Mouse (Mus musculus) neural tube, embryonic 12.5 days (tissue): ENCODE data around the gene Ripor3. TPM values are rescaled to one million over a fixed set of nuclear protein-coding genes. Genes with fewer than 3 reads are reported as not detected.
A peak's percentile ranks its signal among the peaks of the same experiment; 100 is the strongest.

Experiments used
- ATAC-seq: fragments of 200-750 bp; cut with Nextera tagmentation; 2 replicates; pipeline ENCODE4 v1.8.0; 2017; ENCODE audit warnings: low read depth, mild to moderate bottlenecking, moderate TSS enrichment, moderate library complexity; ENCODE audit not compliant: low FRiP score
- H3K27ac ChIP-seq: fragments of 300-500 bp; sonication (generic); 2 replicates; pipeline ENCODE4 v1.5.1; 2016
- H3K27me3 ChIP-seq: fragments of 300-500 bp; sonication (generic); replicated peaks from 2 replicates; pipeline ENCODE4 v1.6.1; 2016; ENCODE audit warnings: mild to moderate bottlenecking
- H3K36me3 ChIP-seq: fragments of 300-500 bp; sonication (generic); 2 replicates; pipeline ENCODE4 v1.6.1; 2016; ENCODE audit warnings: mild to moderate bottlenecking
- H3K4me1 ChIP-seq: fragments of 300-500 bp; sonication (generic); 2 replicates; pipeline ENCODE4 v1.6.1; 2016
- H3K4me2 ChIP-seq: fragments of 300-500 bp; sonication (generic); replicated peaks from 2 replicates; pipeline ENCODE4 v1.6.1; 2016; ENCODE audit warnings: mild to moderate bottlenecking
- H3K4me3 ChIP-seq: fragments of 300-500 bp; sonication (generic); 2 replicates; pipeline ENCODE4 v1.5.1; 2016
- H3K9ac ChIP-seq: fragments of 300-500 bp; sonication (generic); 2 replicates; pipeline ENCODE4 v1.6.1; 2016; ENCODE audit warnings: mild to moderate bottlenecking
- H3K9me3 ChIP-seq: fragments of 300-500 bp; sonication (generic); 2 replicates; pipeline ENCODE4 v1.6.1; 2016; ENCODE audit warnings: mild to moderate bottlenecking
- WGBS: fragments of 180-500 bp; shearing (Covaris S2); methylation state at CpG from one replicate; pipeline ENCODE4 v1.1.7; 2016; 5-methylcytosine and 5-hydroxymethylcytosine counted together
- polyA plus RNA-seq: library from polyadenylated mRNA; unstranded; fragments of >200 nt; fragmentation: Nextera tagmentation; extraction: Ambion mirVana; gene quantifications from 2 replicates; pipeline ENCODE4 v1.2.1, GENCODE M21; 2016

The Ripor3 gene
- polyA plus RNA-seq, 1 experiment from 2014 or later: 0.60 TPM

- Histone ChIP-seq H3K4me1 (no peaks in the 10 kb centered on the region), H3K9ac (no peak overlapping the region), H3K4me2 (no peak overlapping the region), H3K4me3 (no peak overlapping the region), H3K27me3 (no peaks in the 10 kb centered on the region), H3K36me3 (no peaks in the 10 kb centered on the region), H3K27ac (no peak overlapping the region), H3K9me3 (no peaks in the 10 kb centered on the region)
- ATAC-seq: no peak
- 56% methylated on average over 12 of the region's 12 CpGs for WGBS
Measured at GRCm38 (mm10) chr2:168025174-168025573, 14.8 kb upstream of the Ripor3 start.

- no peak overlapping the region for H3K27ac ChIP-seq
- 70% methylated on average over 3 of the region's 3 CpGs for WGBS
- ATAC-seq: no peak
- H3K9ac ChIP-seq: no peak overlapping the region
- H3K4me3 ChIP-seq: no peak overlapping the region
- H3K4me1 ChIP-seq: no peaks in the 10 kb centered on the region
- H3K9me3 ChIP-seq: no peaks in the 10 kb centered on the region
- H3K4me2 ChIP-seq: no peak overlapping the region
- no peaks in the 10 kb centered on the region for H3K36me3 ChIP-seq
- H3K27me3 ChIP-seq: no peaks in the 10 kb centered on the region
Measured at GRCm38 (mm10) chr2:168023763-168024402, 13.5 kb upstream of the Ripor3 start.

GRCm38 (mm10) chr2:168019201-168019715 lies 8.8 kb upstream of the Ripor3 start:
- no peaks in the 10 kb centered on the region for H3K9me3 ChIP-seq
- 85% methylated on average over 9 of the region's 9 CpGs for WGBS
- no peak overlapping the region for H3K4me3 ChIP-seq
- no peaks in the 10 kb centered on the region for H3K4me1 ChIP-seq
- no peaks in the 10 kb centered on the region for H3K27me3 ChIP-seq
- no peak for ATAC-seq
- no peak overlapping the region for H3K9ac ChIP-seq
- no peak overlapping the region for H3K4me2 ChIP-seq
- H3K27ac ChIP-seq: no peak overlapping the region
- no peaks in the 10 kb centered on the region for H3K36me3 ChIP-seq

GRCm38 (mm10) chr2:168016951-168017391 lies 6.6 kb upstream of the Ripor3 start:
- ATAC-seq: no peak
- WGBS: 26% methylated on average over 5 of the region's 5 CpGs
- no peak overlapping the region for H3K27ac ChIP-seq
- H3K4me2 ChIP-seq: no peak overlapping the region
- H3K36me3 ChIP-seq: no peaks in the 10 kb centered on the region
- H3K4me3 ChIP-seq: no peak overlapping the region
- H3K9me3 ChIP-seq: no peaks in the 10 kb centered on the region
- no peak overlapping the region for H3K9ac ChIP-seq
- H3K27me3 ChIP-seq: no peaks in the 10 kb centered on the region
- no peaks in the 10 kb centered on the region for H3K4me1 ChIP-seq

- Histone ChIP-seq H3K36me3 (no peaks in the 10 kb centered on the region), H3K9me3 (no peaks in the 10 kb centered on the region), H3K4me2 (no peak overlapping the region; the same call in 1 of the 2 replicates), H3K9ac (no peak overlapping the region), H3K4me1 (peaks cover 16% of the 10 kb centered on the region), H3K4me3 (no peak overlapping the region), H3K27ac (no peak overlapping the region), H3K27me3 (no peaks in the 10 kb centered on the region)
- WGBS: 27% methylated on average over 11 of the region's 11 CpGs
- ATAC-seq: no peak
Measured at GRCm38 (mm10) chr2:168010893-168011292, 475 bp upstream of the Ripor3 start.

GRCm38 (mm10) chr2:168008132-168008531 lies 2.3 kb downstream of the Ripor3 start:
- H3K4me3 ChIP-seq: no peak overlapping the region
- no peaks in the 10 kb centered on the region for H3K27me3 ChIP-seq
- no peaks in the 10 kb centered on the region for H3K36me3 ChIP-seq
- H3K9me3 ChIP-seq: no peaks in the 10 kb centered on the region
- no peak overlapping the region for H3K4me2 ChIP-seq
- no peak for ATAC-seq
- no peak overlapping the region for H3K9ac ChIP-seq
- peaks cover 16% of the 10 kb centered on the region for H3K4me1 ChIP-seq
- H3K27ac ChIP-seq: no peak overlapping the region
- WGBS: 50% methylated on average over 3 of the region's 3 CpGs

GRCm38 (mm10) chr2:168006489-168006888 lies 3.9 kb downstream of the Ripor3 start:
- WGBS: 87% methylated on average over 6 of the region's 6 CpGs
- Histone ChIP-seq H3K4me2 (no peak overlapping the region), H3K9ac (no peak overlapping the region), H3K27me3 (no peaks in the 10 kb centered on the region), H3K36me3 (no peaks in the 10 kb centered on the region), H3K4me1 (peaks cover 16% of the 10 kb centered on the region), H3K4me3 (no peak overlapping the region), H3K9me3 (no peaks in the 10 kb centered on the region), H3K27ac (no peak overlapping the region)
- no peak for ATAC-seq

- Histone ChIP-seq H3K9ac (no peak overlapping the region), H3K9me3 (0 out of 2 replicates have a peak, but pooled peaks cover under 1% of the 10 kb centered on the region), H3K36me3 (no peaks in the 10 kb centered on the region), H3K4me2 (no peak overlapping the region), H3K4me1 (peaks cover 9% of the 10 kb centered on the region), H3K4me3 (no peak overlapping the region), H3K27me3 (no peaks in the 10 kb centered on the region), H3K27ac (no peak overlapping the region)
- 54% methylated on average over 3 of the region's 3 CpGs for WGBS
- ATAC-seq: no peak
Measured at GRCm38 (mm10) chr2:168005616-168006015, 4.8 kb downstream of the Ripor3 start.

GRCm38 (mm10) chr2:168005005-168005404 lies 5.4 kb downstream of the Ripor3 start:
- peaks cover 3% of the 10 kb centered on the region; the same call in 1 of the 2 replicates for H3K4me1 ChIP-seq
- no peak overlapping the region for H3K27ac ChIP-seq
- whole genome bisulfite sequencing: 87% methylated on average over 3 of the region's 3 CpGs

GRCm38 (mm10) chr2:168004369-168004768 lies 6.0 kb downstream of the Ripor3 start:
- H3K36me3 ChIP-seq: no peaks in the 10 kb centered on the region
- 0 out of 2 replicates have a peak, but pooled peaks cover 5% of the 10 kb centered on the region for H3K9me3 ChIP-seq
- no peak overlapping the region for H3K4me2 ChIP-seq
- no peaks in the 10 kb centered on the region for H3K27me3 ChIP-seq
- H3K9ac ChIP-seq: no peak overlapping the region
- H3K4me3 ChIP-seq: no peak overlapping the region
- no peak for ATAC-seq
- no peak overlapping the region for H3K27ac ChIP-seq
- WGBS: 54% methylated on average over 2 of the region's 2 CpGs
- no peaks in the 10 kb centered on the region; the same call in 1 of the 2 replicates for H3K4me1 ChIP-seq

More at GRCm38 (mm10) chr2:168005005-168005404, 5.4 kb downstream of the Ripor3 start:
- Histone ChIP-seq H3K9ac (no peak overlapping the region), H3K4me3 (no peak overlapping the region), H3K36me3 (no peaks in the 10 kb centered on the region), H3K9me3 (0 out of 2 replicates have a peak, but pooled peaks cover 5% of the 10 kb centered on the region), H3K27me3 (no peaks in the 10 kb centered on the region), H3K4me2 (no peak overlapping the region)
- no peak for ATAC-seq

GRCm38 (mm10) chr2:168003431-168003830 lies 7.0 kb downstream of the Ripor3 start:
- H3K27me3 ChIP-seq: no peaks in the 10 kb centered on the region
- peak; percentile 2; the same call in 1 of the 2 replicates for ATAC-seq

GRCm38 (mm10) chr2:168002884-168003283 lies 7.5 kb downstream of the Ripor3 start:
- H3K36me3 ChIP-seq: no peaks in the 10 kb centered on the region
- no peak overlapping the region for H3K4me2 ChIP-seq
- no peak overlapping the region for H3K27ac ChIP-seq
- H3K27me3 ChIP-seq: no peaks in the 10 kb centered on the region
- WGBS: 73% methylated on average over 2 of the region's 2 CpGs
- no peak overlapping the region for H3K9ac ChIP-seq
- H3K9me3 ChIP-seq: 0 out of 2 replicates have a peak, but pooled peaks cover 5% of the 10 kb centered on the region
- no peak overlapping the region for H3K4me3 ChIP-seq
- no peaks in the 10 kb centered on the region for H3K4me1 ChIP-seq
- no peak for ATAC-seq

More at GRCm38 (mm10) chr2:168003431-168003830, 7.0 kb downstream of the Ripor3 start:
- Histone ChIP-seq H3K4me2 (no peak overlapping the region), H3K27ac (no peak overlapping the region), H3K36me3 (no peaks in the 10 kb centered on the region), H3K4me1 (no peaks in the 10 kb centered on the region; the same call in 1 of the 2 replicates), H3K4me3 (no peak overlapping the region), H3K9ac (no peak overlapping the region), H3K9me3 (0 out of 2 replicates have a peak, but pooled peaks cover 5% of the 10 kb centered on the region)
- WGBS: 66% methylated on average over 12 of the region's 12 CpGs
